Mouse (Mus musculus) forebrain, embryonic 15.5 days (tissue): ENCODE measurements around the gene Relb. TPM values are rescaled to one million over a fixed set of nuclear protein-coding genes. Genes with fewer than 3 reads are reported as not detected.

ENCODE experiments used
- ATAC-seq: fragments of 200-750 bp; cut with Nextera tagmentation; replicated peaks from 2 replicates; pipeline ENCODE4 v1.8.0; 2017; ENCODE audit warnings: mild to moderate bottlenecking, moderate TSS enrichment, moderate library complexity
- H3K27ac ChIP-seq: fragments of 300-500 bp; sonication (generic); replicated peaks from 2 replicates; pipeline ENCODE4 v1.5.1; 2015; ENCODE audit warnings: mild to moderate bottlenecking, inconsistent platforms
- H3K27me3 ChIP-seq: fragments of 300-500 bp; sonication (generic); 2 replicates; pipeline ENCODE4 v1.6.1; 2015; ENCODE audit warnings: inconsistent platforms
- H3K36me3 ChIP-seq: fragments of 300-500 bp; sonication (generic); 2 replicates; pipeline ENCODE4 v1.6.1; 2015; ENCODE audit warnings: mild to moderate bottlenecking, inconsistent platforms
- H3K4me1 ChIP-seq: fragments of 300-500 bp; sonication (generic); 2 replicates; pipeline ENCODE4 v1.6.1; 2015; ENCODE audit warnings: inconsistent platforms
- H3K4me2 ChIP-seq: fragments of 300-500 bp; sonication (generic); replicated peaks from 2 replicates; pipeline ENCODE4 v1.6.1; 2015; ENCODE audit warnings: mild to moderate bottlenecking, inconsistent platforms
- H3K4me3 ChIP-seq: fragments of 300-500 bp; sonication (generic); 2 replicates; pipeline ENCODE4 v1.5.1; 2015; ENCODE audit warnings: mild to moderate bottlenecking, inconsistent platforms
- H3K9ac ChIP-seq: fragments of 300-500 bp; sonication (generic); replicated peaks from 2 replicates; pipeline ENCODE4 v1.6.1; 2015; ENCODE audit warnings: mild to moderate bottlenecking, inconsistent platforms
- H3K9me3 ChIP-seq: fragments of 300-500 bp; sonication (generic); 2 replicates; pipeline ENCODE4 v1.6.1; 2016; ENCODE audit warnings: inconsistent platforms
- whole genome bisulfite sequencing: fragments of 180-500 bp; shearing (Covaris S2); methylation state at CpG from one replicate; pipeline ENCODE4 v1.1.7; 2015; ENCODE audit warnings: mixed read lengths; 5-methylcytosine and 5-hydroxymethylcytosine counted together
- polyA plus RNA-seq: library from polyadenylated mRNA; unstranded; fragments of >200 nt; fragmentation: Nextera tagmentation; extraction: Ambion mirVana; gene quantifications from 2 replicates; pipeline ENCODE4 v1.2.1, GENCODE M21; 2015

Gene Relb
- polyA plus RNA-seq, 1 experiment from 2014 or later: 2.6 TPM

DNA sequence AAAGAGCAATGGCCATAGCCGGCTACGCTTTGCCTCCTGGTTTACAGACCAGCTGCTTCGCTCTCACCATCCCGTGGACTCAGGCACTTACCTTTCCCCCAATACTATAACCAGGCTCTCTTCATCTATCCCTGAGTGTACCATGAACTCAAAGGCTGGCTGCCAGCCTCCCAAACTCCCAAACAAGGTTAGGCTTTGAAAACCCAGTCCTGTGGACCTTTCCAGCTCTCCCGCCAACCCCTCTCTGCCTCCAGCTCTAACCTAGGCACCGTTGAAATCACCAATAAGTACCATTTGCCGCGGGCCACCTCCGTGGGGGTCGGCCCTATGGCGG is 67.8 kb downstream of the Relb start:
- Histone ChIP-seq H3K9me3 (no peaks in the 10 kb centered on the region), H3K27ac (peak overlapping the region; percentile 96; the same call in 1 of the 2 replicates), H3K4me3 (peak overlapping the region; percentile 77), H3K9ac (peak overlapping the region; percentile 91), H3K4me2 (peak overlapping the region; percentile 95), H3K4me1 (peaks cover 55% of the 10 kb centered on the region), H3K36me3 (peaks cover 18% of the 10 kb centered on the region), H3K27me3 (no peaks in the 10 kb centered on the region)
- no peak for ATAC-seq
- 1% methylated on average over 11 of the region's 11 CpGs for WGBS

DNA sequence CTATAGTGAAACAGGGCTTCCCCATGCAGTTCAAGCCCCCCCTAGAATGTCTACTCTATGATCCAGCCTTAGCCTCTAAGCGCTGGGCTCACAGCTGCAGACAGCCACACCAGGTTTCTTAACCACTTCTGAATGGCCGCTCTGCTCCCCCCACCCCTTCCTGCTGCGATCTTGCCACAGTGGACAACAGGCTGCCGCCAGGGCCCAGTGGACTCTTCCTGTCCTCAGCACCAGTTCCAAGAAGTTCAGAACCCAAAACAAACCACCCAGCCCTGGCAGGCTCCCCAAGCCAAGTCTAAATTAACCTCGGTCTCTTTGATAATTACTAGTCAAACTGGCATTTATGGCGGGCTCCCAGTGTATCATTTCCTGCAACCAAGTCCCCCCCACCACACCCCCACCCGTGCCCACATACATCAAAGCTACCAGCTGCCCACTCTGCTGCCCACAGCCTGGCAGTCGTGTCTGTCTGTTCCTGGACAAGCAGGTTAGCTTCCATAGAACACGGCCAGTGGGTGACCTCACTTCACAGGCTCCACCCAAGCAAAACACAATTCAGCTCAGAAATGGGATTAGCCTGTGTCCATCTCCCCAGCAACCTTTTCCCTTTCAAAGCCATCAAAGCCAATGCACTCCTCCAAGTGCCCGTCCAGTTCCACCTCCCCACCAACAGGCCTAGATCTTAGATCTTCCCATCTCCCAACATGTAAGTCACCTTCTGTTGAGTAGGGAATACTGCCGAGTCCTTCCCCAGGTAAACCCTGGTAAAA is 68.6 kb downstream of the Relb start:
- H3K27ac ChIP-seq: no peak overlapping the region
- H3K9me3 ChIP-seq: no peaks in the 10 kb centered on the region
- H3K4me3 ChIP-seq: peak overlapping the region; percentile 77
- 25% methylated on average over 11 of the region's 11 CpGs for WGBS
- H3K36me3 ChIP-seq: peaks cover 18% of the 10 kb centered on the region
- H3K4me2 ChIP-seq: peak overlapping the region; percentile 95
- peak overlapping the region; percentile 91 for H3K9ac ChIP-seq
- H3K4me1 ChIP-seq: peaks cover 55% of the 10 kb centered on the region
- no peak for ATAC-seq
- H3K27me3 ChIP-seq: no peaks in the 10 kb centered on the region

DNA sequence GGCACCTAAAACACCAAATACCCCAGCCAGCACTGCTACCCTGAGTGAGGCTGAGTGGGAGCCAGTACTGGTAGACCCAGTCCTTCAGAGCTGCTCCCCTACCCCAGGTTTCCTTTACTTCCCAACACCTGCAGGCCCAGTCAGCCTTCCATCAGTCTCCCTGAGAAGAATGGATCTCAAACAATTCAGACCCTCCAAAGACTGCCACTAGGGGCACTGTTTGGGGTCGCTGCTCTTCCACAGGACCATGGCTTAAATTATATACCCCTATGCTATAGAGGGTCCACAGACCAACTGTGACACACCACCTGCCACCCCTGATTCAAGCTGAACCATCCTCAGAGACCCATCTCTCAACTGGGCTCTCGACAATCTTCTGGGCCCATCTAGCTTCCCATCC is 70.3 kb downstream of the Relb start:
- Histone ChIP-seq H3K4me2 (0 out of 2 replicates have a peak overlapping the region, but pooled peaks have one; percentile 17), H3K36me3 (peaks cover 3% of the 10 kb centered on the region; the same call in 1 of the 2 replicates), H3K27me3 (no peaks in the 10 kb centered on the region), H3K27ac (no peak overlapping the region), H3K9ac (no peak overlapping the region), H3K9me3 (no peaks in the 10 kb centered on the region), H3K4me1 (peaks cover 55% of the 10 kb centered on the region), H3K4me3 (no peak overlapping the region)
- WGBS: 35% methylated on average over 2 of the region's 2 CpGs
- ATAC-seq: no peak

DNA sequence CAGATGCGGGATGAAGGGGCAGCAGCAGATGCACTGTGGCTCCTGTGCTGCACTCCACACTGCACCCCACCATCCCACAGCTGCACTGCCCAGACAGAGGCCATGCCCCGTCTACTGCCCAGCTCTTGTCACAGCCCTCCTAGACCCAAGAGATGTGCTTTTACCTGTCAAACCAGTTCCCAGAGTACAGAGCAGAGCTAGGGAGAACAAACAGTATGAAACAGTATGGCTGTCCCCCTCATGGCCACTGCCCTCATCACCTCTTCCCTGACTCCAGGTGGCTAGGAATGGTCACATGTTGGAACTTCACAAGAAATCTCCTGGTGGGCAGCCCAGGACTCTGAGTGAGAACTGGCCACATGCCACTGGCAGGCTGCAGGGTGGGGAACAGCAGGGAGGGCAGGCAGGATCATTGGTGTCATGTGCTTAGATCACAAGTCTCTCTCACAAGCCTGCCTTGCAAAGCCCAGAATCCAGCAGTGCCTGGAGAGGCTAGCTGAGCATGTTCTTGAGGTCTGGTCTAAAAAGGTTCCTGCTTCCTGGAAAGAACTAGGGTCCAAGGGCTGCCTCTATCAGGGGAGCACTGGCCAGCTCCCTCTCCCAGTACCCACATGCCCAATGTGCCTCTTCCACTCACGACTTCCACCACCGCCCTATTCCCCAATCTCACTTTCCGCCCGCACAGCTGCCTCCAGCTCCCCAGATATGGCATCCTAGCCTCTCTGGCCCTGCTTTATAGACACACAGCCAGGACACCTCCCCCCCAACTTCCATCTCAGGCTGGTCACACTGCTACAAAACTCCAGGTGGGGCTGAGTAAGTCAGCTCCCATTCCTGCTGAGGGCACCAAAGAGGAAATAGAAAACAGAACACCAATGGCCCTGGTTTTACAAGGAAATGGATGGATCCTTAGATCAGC is 71.0 kb downstream of the Relb start:
- no peaks in the 10 kb centered on the region for H3K27me3 ChIP-seq
- H3K4me1 ChIP-seq: peaks cover 50% of the 10 kb centered on the region
- H3K9ac ChIP-seq: no peak overlapping the region
- H3K4me2 ChIP-seq: no peak overlapping the region
- H3K9me3 ChIP-seq: no peaks in the 10 kb centered on the region
- WGBS: 96% methylated on average over 6 of the region's 6 CpGs
- H3K4me3 ChIP-seq: no peak overlapping the region
- ATAC-seq: no peak
- H3K27ac ChIP-seq: no peak overlapping the region
- H3K36me3 ChIP-seq: 0 out of 2 replicates have a peak, but pooled peaks cover 2% of the 10 kb centered on the region

DNA sequence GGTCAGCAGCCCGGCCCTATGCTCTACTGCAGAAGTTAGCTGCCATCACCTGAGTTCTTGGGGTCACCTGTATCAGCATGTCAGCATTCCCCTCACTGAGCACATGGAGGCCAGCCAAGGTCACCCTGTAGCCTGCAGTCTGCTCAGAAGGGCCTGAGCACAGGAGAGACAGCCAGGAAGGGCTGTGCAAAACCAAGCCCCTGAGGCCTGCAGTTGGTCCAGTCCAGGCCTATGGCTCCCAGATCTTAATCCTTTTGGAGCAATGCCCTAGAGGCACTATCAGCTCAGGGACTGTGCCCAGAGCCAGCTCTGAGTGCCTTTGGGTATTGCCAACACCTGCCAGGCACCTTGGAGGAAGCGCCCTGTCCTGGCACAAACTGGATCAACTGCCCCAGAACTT is 72.2 kb downstream of the Relb start:
- no peaks in the 10 kb centered on the region for H3K9me3 ChIP-seq
- no peak overlapping the region for H3K9ac ChIP-seq
- H3K4me3 ChIP-seq: no peak overlapping the region
- no peak overlapping the region for H3K27ac ChIP-seq
- 88% methylated on average over 2 of the region's 2 CpGs for WGBS
- H3K27me3 ChIP-seq: no peaks in the 10 kb centered on the region
- H3K4me2 ChIP-seq: no peak overlapping the region
- H3K36me3 ChIP-seq: peaks cover 5% of the 10 kb centered on the region; the same call in 1 of the 2 replicates
- H3K4me1 ChIP-seq: peaks cover 44% of the 10 kb centered on the region
- no peak for ATAC-seq

Other genes with a start within 250 kb of the Relb start
- gene Ercc2, start 247.4 kb downstream of the Relb start, polyA plus RNA-seq: 22.8 and 24.2 TPM in 2 replicates
- gene Klc3, start 225.3 kb downstream of the Relb start, polyA plus RNA-seq: 2.2 and 2.3 TPM in 2 replicates
- gene Ckm, start 224.7 kb downstream of the Relb start, polyA plus RNA-seq: 0.19 and 0.31 TPM in 2 replicates
- 18.3 and 18.8 TPM in 2 replicates for gene Mark4, start 170.6 kb downstream of the Relb start, polyA plus RNA-seq
- 0.17 and 0.29 TPM in 2 replicates for gene Exoc3l2, start 166.1 kb downstream of the Relb start, polyA plus RNA-seq
- 4.9 and 5.4 TPM in 2 replicates for gene Bloc1s3, start 121.1 kb downstream of the Relb start, polyA plus RNA-seq
- gene Trappc6a, start 121.0 kb downstream of the Relb start, polyA plus RNA-seq: 35.3 and 43.0 TPM in 2 replicates
- 0.66 and 0.75 TPM in 2 replicates for gene Nkpd1, start 111.6 kb downstream of the Relb start, polyA plus RNA-seq
- 37.8 and 40.5 TPM in 2 replicates for gene Ppp1r37, start 66.4 kb downstream of the Relb start, polyA plus RNA-seq
- gene Zfp296, start 52.2 kb downstream of the Relb start, polyA plus RNA-seq: 0.19 and 0.57 TPM in 2 replicates
- gene Gemin7, start 51.8 kb downstream of the Relb start, polyA plus RNA-seq: 124 and 127 TPM in 2 replicates
- 61.3 and 64.9 TPM in 2 replicates for gene Clasrp, start 25.0 kb downstream of the Relb start, polyA plus RNA-seq
- gene Clptm1, start 35.6 kb upstream of the Relb start, polyA plus RNA-seq: 92.4 and 99.6 TPM in 2 replicates
- gene Apoc2, start 48.5 kb upstream of the Relb start, polyA plus RNA-seq: not detected in 2 replicates
- gene Gm44805, start 52.0 kb upstream of the Relb start, polyA plus RNA-seq: not detected in 2 replicates
- not detected in 2 replicates for gene Apoc4, start 52.0 kb upstream of the Relb start, polyA plus RNA-seq
- 1.2 TPM in 2 replicates for gene Apoc1, start 63.2 kb upstream of the Relb start, polyA plus RNA-seq
- gene Apoe, start 69.8 kb upstream of the Relb start, polyA plus RNA-seq: 236 and 265 TPM in 2 replicates
- 137 and 147 TPM in 2 replicates for gene Tomm40, start 86.0 kb upstream of the Relb start, polyA plus RNA-seq
- 42.6 and 45.3 TPM in 2 replicates for gene Nectin2, start 121.0 kb upstream of the Relb start, polyA plus RNA-seq
- gene Bcam, start 141.6 kb upstream of the Relb start, polyA plus RNA-seq: 6.8 TPM in 2 replicates
- gene Cblc, start 167.4 kb upstream of the Relb start, polyA plus RNA-seq: not detected in 2 replicates
- 1.0 and 1.3 TPM in 2 replicates for gene Bcl3, start 193.3 kb upstream of the Relb start, polyA plus RNA-seq
- 7.6 and 8.4 TPM in 2 replicates for gene Gm19345, start 222.6 kb upstream of the Relb start, polyA plus RNA-seq
- gene Ceacam16, start 231.9 kb upstream of the Relb start, polyA plus RNA-seq: 0.43 and 0.50 TPM in 2 replicates